Mouse (Mus musculus) liver, embryonic 14.5 days (tissue): Measurements from ENCODE around the gene BC049715.

Experiments used
- CTCF ChIP-seq: IDR thresholded peaks from 2 replicates; pipeline ENCODE4 v1.5.1; 2016; ENCODE audit warnings: antibody characterized with exemption, low read depth, control low read depth
- EP300 ChIP-seq: IDR thresholded peaks from 2 replicates; pipeline ENCODE4 v1.6.1; 2016; ENCODE audit warnings: antibody characterized with exemption, low read depth

DNA sequence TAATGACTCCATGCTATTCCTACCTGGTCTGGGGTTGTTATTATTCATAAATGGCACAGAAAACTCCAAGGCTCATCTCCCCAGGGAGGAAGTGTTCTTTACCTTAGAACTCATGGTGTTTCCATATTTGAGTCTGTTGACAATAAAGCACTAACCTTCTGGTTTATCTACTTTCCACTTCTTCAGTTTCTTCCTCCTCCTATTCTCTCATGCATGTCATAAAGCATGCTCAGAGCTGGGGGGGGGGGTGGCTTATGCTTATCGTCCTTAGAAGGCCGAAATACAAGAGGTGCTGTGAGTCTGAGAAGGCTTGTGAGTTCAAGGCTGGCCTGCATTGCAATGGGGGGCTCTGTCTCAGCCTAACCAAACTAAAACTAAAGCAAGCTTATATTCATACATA is 27.8 kb downstream of the BC049715 start:
- TF ChIP-seq CTCF (no peak), EP300 (no peak)
